In the genomic region with DNA sequence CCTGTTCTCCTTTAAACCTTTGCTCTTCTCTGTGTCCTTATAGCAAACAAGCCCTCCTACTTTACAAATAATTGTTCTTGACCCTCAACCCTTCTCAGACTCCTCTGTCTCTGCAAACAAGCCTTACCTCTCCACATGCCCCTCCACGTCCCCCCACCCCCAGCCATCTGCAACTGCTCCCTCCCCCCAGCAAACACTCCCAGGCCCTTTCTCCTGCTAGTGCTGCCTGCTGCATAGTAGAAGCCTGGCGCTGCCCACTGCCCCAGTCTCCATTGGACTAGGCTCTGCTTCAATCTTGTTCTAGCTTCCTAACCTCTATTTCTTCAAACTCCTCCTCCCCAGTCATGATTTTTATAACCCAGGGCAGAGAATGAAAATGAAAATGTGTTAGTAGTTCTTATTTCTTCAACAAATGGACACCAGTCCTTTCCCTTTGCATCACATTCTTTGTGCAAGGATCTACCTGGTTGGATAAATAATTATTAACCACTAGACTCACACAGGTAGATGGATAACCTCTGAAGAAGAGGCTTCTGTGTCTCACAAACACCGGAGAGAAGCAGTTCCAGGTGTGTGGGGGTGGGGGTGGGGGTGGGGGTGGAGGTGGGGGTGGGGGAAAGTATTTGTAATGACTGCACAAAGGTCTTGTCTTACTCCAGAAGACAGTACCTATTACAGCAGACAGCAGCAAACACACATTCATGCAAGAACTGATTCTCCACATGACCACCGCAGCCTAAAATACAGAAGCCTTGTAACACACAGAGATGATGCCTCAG, we compare ENCODE assay signal across 11 mouse cellular contexts.
DNase-seq lines count a peak whose midpoint lies in the region; ATAC-seq lines count a peak whose summit lies in the region.
"Had no signal": no experiment of that assay in that cellular context is flagged by ENCODE, and none has a peak within 500 bp of the region (broad histone marks: within the 10 kb centered on the region; RNA-seq: fewer than 3 reads in every experiment).

No protein-coding gene starts in this region.

- ATAC-seq in heart, embryonic 13.5 days (ENCODE audit: extremely low read depth, insufficient number of reproducible peaks, low FRiP score, low TSS enrichment), result no peak
- ATAC-seq in midbrain, embryonic 14.5 days (ENCODE audit: low FRiP score, low TSS enrichment), result no peak
- no peak for ATAC-seq in limb, embryonic 13.5 days (ENCODE audit: low FRiP score, low read depth)
- ATAC-seq in erythroid progenitor cell, adult 5-6 weeks (replicated peaks; ENCODE audit: low FRiP score, poor library complexity, severe bottlenecking), result no peak
- ATAC-seq: inflammation-experienced regulatory T-cells, adult 6 months had no signal

- H3K9me3 ChIP-seq in heart, embryonic 13.5 days, result no peaks in the 10 kb centered on the region
- no peaks in the 10 kb centered on the region for H3K9me3 ChIP-seq in midbrain, embryonic 10.5 days (replicated peaks)
- H3K9me3 ChIP-seq in midbrain, embryonic 14.5 days (ENCODE audit: control insufficient read depth, low read length), result no peaks in the 10 kb centered on the region
- no peaks in the 10 kb centered on the region for H3K9me3 ChIP-seq in limb, embryonic 13.5 days

- peaks cover 24% of the 10 kb centered on the region for H3K36me3 ChIP-seq in heart, embryonic 13.5 days
- peaks cover 8% of the 10 kb centered on the region; the same call in 1 of the 2 replicates for H3K36me3 ChIP-seq in midbrain, embryonic 10.5 days
- H3K36me3 ChIP-seq in midbrain, embryonic 14.5 days (ENCODE audit: control insufficient read depth, insufficient read depth, low read length), result no peaks in the 10 kb centered on the region
- peaks cover 11% of the 10 kb centered on the region for H3K36me3 ChIP-seq in limb, embryonic 13.5 days

- 48% methylated on average over 4 of the region's 4 CpGs for WGBS in heart, embryonic 13.5 days
- 47% methylated on average over 4 of the region's 4 CpGs for WGBS in midbrain, embryonic 10.5 days
- 47% methylated on average over 4 of the region's 4 CpGs for WGBS in midbrain, embryonic 14.5 days
- WGBS in limb, embryonic 13.5 days, result 47% methylated on average over 4 of the region's 4 CpGs

- H3K4me1 ChIP-seq in heart, embryonic 13.5 days, result peaks cover 55% of the 10 kb centered on the region
- H3K4me1 ChIP-seq in midbrain, embryonic 10.5 days, result peaks cover 34% of the 10 kb centered on the region
- H3K4me1 ChIP-seq in midbrain, embryonic 14.5 days (ENCODE audit: control insufficient read depth, insufficient read depth, low read length), result no peaks in the 10 kb centered on the region
- peaks cover 50% of the 10 kb centered on the region for H3K4me1 ChIP-seq in limb, embryonic 13.5 days

- no peak overlapping the region for H3K4me3 ChIP-seq in heart, embryonic 13.5 days
- no peak overlapping the region for H3K4me3 ChIP-seq in midbrain, embryonic 10.5 days
- H3K4me3 ChIP-seq in midbrain, embryonic 14.5 days (replicated peaks; ENCODE audit: low read depth, low read length), result no peak overlapping the region
- no peak overlapping the region for H3K4me3 ChIP-seq in limb, embryonic 13.5 days

- no peak for DNase-seq in heart, postnatal 4 days
- no peak for DNase-seq in midbrain, embryonic 10.5 days (ENCODE audit: low spot score)
- DNase-seq in midbrain, embryonic 14.5 days, result no peak
- peak; percentile 92 for DNase-seq in yolk sac, embryonic 10.5 days (ENCODE audit: low spot score)
- no peak for DNase-seq in thymus, adult 18-20 months
- DNase-seq: adrenal gland, postnatal 36 days; cerebellum, adult 8-10 months had no signal

- 0 out of 2 replicates have a peak overlapping the region, but pooled peaks have one; percentile 44 for H3K9ac ChIP-seq in heart, embryonic 13.5 days
- H3K9ac ChIP-seq in midbrain, embryonic 14.5 days (replicated peaks; ENCODE audit: low read length), result no peak overlapping the region
- no peak overlapping the region for H3K9ac ChIP-seq in limb, embryonic 13.5 days

- no peaks in the 10 kb centered on the region for H3K27me3 ChIP-seq in heart, embryonic 13.5 days (replicated peaks)
- no peaks in the 10 kb centered on the region for H3K27me3 ChIP-seq in midbrain, embryonic 10.5 days (ENCODE audit: low read depth, poor library complexity, severe bottlenecking)
- no peaks in the 10 kb centered on the region for H3K27me3 ChIP-seq in midbrain, embryonic 14.5 days (ENCODE audit: control insufficient read depth, insufficient read depth, low read length)
- H3K27me3 ChIP-seq in limb, embryonic 13.5 days, result no peaks in the 10 kb centered on the region

- H3K27ac ChIP-seq in heart, embryonic 13.5 days (replicated peaks), result peak overlapping the region; percentile 89
- H3K27ac ChIP-seq in midbrain, embryonic 10.5 days (replicated peaks), result 0 out of 2 replicates have a peak overlapping the region, but pooled peaks have one; percentile 33
- H3K27ac ChIP-seq in midbrain, embryonic 14.5 days (replicated peaks; ENCODE audit: low read depth, low read length), result no peak overlapping the region
- peak overlapping the region; percentile 67; the same call in 1 of the 2 replicates for H3K27ac ChIP-seq in limb, embryonic 13.5 days

- H3K4me2 ChIP-seq in heart, embryonic 13.5 days, result peak overlapping the region; percentile 42; the same call in 1 of the 2 replicates
- no peak overlapping the region for H3K4me2 ChIP-seq in midbrain, embryonic 14.5 days (ENCODE audit: low read length)
- peak overlapping the region; percentile 38; the same call in 1 of the 2 replicates for H3K4me2 ChIP-seq in limb, embryonic 13.5 days (replicated peaks)
